Mouse (Mus musculus) hematopoietic multipotent progenitor cell, adult 10-12 weeks (in vitro differentiated cells): ENCODE data around the gene Tmem136. TPM values are rescaled to one million over a fixed set of nuclear protein-coding genes. Genes with fewer than 3 reads are reported as not detected.

Source experiments
- polyA plus RNA-seq: library from polyadenylated mRNA; stranded (reverse); fragments of >175 nt; gene quantifications from 2 replicates; pipeline ENCODE4 v1.2.3, GENCODE M21; 2012; ENCODE audit warnings: low replicate concordance

Tmem136 gene
- polyA plus RNA-seq: 0.09 TPM in 1 of 2 replicates, not detected in the other

GRCm38 (mm10) chr9:43116134-43116996 lies at the start of gene Tmem136:
Gene Tmem136, minus strand, starts transcription at chr9:43116570.

GRCm38 (mm10) chr9:43107187-43107517 lies 9.2 kb downstream of the Tmem136 start, which contains the start of gene Arhgef12:
Gene Arhgef12, minus strand, starts transcription at chr9:43107239.

Other genes starting within 250 kb of the Tmem136 start
- 0.04 and 0.11 TPM in 2 replicates for gene Grik4, start 172.1 kb downstream of the Tmem136 start, polyA plus RNA-seq
- 1.8 and 4.2 TPM in 2 replicates for gene Arhgef12, start 9.3 kb downstream of the Tmem136 start, polyA plus RNA-seq
- gene Pou2f3, start 93.8 kb upstream of the Tmem136 start, polyA plus RNA-seq: not detected in 2 replicates
- 2.8 and 12.2 TPM in 2 replicates for gene Oaf, start 123.3 kb upstream of the Tmem136 start, polyA plus RNA-seq
- 0.16 and 0.27 TPM in 2 replicates for gene Trim29, start 194.3 kb upstream of the Tmem136 start, polyA plus RNA-seq